ENCODE assay signal across 10 mouse cellular contexts in genomic region chr12:29049801-29050200, GRCm38 (mm10).
A peak's percentile ranks its signal among the peaks of the same experiment; 100 is the strongest.
DNase-seq lines count a peak whose midpoint lies in the region; ATAC-seq lines count a peak whose summit lies in the region.
"Had no signal": no experiment of that assay in that cellular context is flagged by ENCODE, and none has a peak within 500 bp of the region (broad histone marks: within the 10 kb centered on the region; RNA-seq: fewer than 3 reads in every experiment).

No protein-coding gene starts in this region.

- DNase-seq in forebrain, embryonic 14.5 days (ENCODE audit: low spot score), result no peak
- no peak for DNase-seq in neural tube, embryonic 11.5 days (ENCODE audit: low spot score)
- no peak for DNase-seq in neural tube, embryonic 10.5 days (ENCODE audit: extremely low spot score, low spot score)
- peak; percentile 30 for DNase-seq in limb, embryonic 11.5 days (ENCODE audit: low spot score)
- DNase-seq in gastrocnemius, postnatal 25 days, result no peak
- DNase-seq: right cerebral cortex, postnatal 25 days had no signal

- no peak overlapping the region for H3K4me2 ChIP-seq in forebrain, embryonic 14.5 days (ENCODE audit: low read length)
- H3K4me2 ChIP-seq in forebrain, embryonic 12.5 days, result no peak overlapping the region
- H3K4me2 ChIP-seq in neural tube, embryonic 11.5 days (ENCODE audit: low read depth), result no peak overlapping the region
- no peak overlapping the region for H3K4me2 ChIP-seq in limb, embryonic 11.5 days (ENCODE audit: low read depth, severe bottlenecking)
- H3K4me2 ChIP-seq: kidney, embryonic 15.5 days had no signal

- no peak overlapping the region for H3K4me3 ChIP-seq in forebrain, embryonic 14.5 days (ENCODE audit: low read depth, low read length)
- H3K4me3 ChIP-seq in forebrain, embryonic 12.5 days (replicated peaks), result no peak overlapping the region
- H3K4me3 ChIP-seq in neural tube, embryonic 11.5 days (ENCODE audit: low read depth, low read length), result no peak overlapping the region
- H3K4me3 ChIP-seq in limb, embryonic 11.5 days (ENCODE audit: low read depth, low read length), result no peak overlapping the region
- H3K4me3 ChIP-seq: kidney, embryonic 15.5 days had no signal

- H3K9ac ChIP-seq in forebrain, embryonic 14.5 days (ENCODE audit: low read length), result no peak overlapping the region
- H3K9ac ChIP-seq in forebrain, embryonic 12.5 days, result no peak overlapping the region
- H3K9ac ChIP-seq in neural tube, embryonic 11.5 days (ENCODE audit: low read length), result no peak overlapping the region
- H3K9ac ChIP-seq in limb, embryonic 11.5 days (ENCODE audit: low read length), result peak overlapping the region; percentile 22; the same call in 1 of the 2 replicates
- H3K9ac ChIP-seq: kidney, embryonic 15.5 days had no signal

- peaks cover 23% of the 10 kb centered on the region for H3K4me1 ChIP-seq in forebrain, embryonic 14.5 days (ENCODE audit: control insufficient read depth, insufficient read depth, low read length)
- peaks cover 38% of the 10 kb centered on the region for H3K4me1 ChIP-seq in forebrain, embryonic 12.5 days
- peaks cover 22% of the 10 kb centered on the region for H3K4me1 ChIP-seq in neural tube, embryonic 11.5 days (ENCODE audit: control insufficient read depth, insufficient read depth, low read length)
- peaks cover 22% of the 10 kb centered on the region for H3K4me1 ChIP-seq in limb, embryonic 11.5 days (ENCODE audit: control insufficient read depth, insufficient read depth, low read length)

- H3K36me3 ChIP-seq in forebrain, embryonic 14.5 days (ENCODE audit: control insufficient read depth, insufficient read depth, low read length), result no peaks in the 10 kb centered on the region
- H3K36me3 ChIP-seq in forebrain, embryonic 12.5 days (replicated peaks), result no peaks in the 10 kb centered on the region
- H3K36me3 ChIP-seq in neural tube, embryonic 11.5 days (ENCODE audit: control insufficient read depth, insufficient read depth, low read length), result no peaks in the 10 kb centered on the region
- H3K36me3 ChIP-seq in limb, embryonic 11.5 days (ENCODE audit: control insufficient read depth, insufficient read depth, low read length), result no peaks in the 10 kb centered on the region
- H3K36me3 ChIP-seq: G1E; kidney, embryonic 15.5 days had no signal

- H3K9me3 ChIP-seq in forebrain, embryonic 14.5 days (replicated peaks; ENCODE audit: control insufficient read depth, low read length), result no peaks in the 10 kb centered on the region
- no peaks in the 10 kb centered on the region for H3K9me3 ChIP-seq in forebrain, embryonic 12.5 days
- H3K9me3 ChIP-seq in neural tube, embryonic 11.5 days (ENCODE audit: control insufficient read depth, low read length), result no peaks in the 10 kb centered on the region
- no peaks in the 10 kb centered on the region for H3K9me3 ChIP-seq in limb, embryonic 11.5 days (ENCODE audit: control insufficient read depth, low read length)
- H3K9me3 ChIP-seq: kidney, embryonic 15.5 days had no signal

- H3K27me3 ChIP-seq in forebrain, embryonic 14.5 days (replicated peaks; ENCODE audit: control insufficient read depth, insufficient read depth, low read length), result no peaks in the 10 kb centered on the region
- peaks cover 2% of the 10 kb centered on the region for H3K27me3 ChIP-seq in forebrain, embryonic 12.5 days
- H3K27me3 ChIP-seq in neural tube, embryonic 11.5 days (ENCODE audit: control insufficient read depth, insufficient read depth, low read length), result 0 out of 2 replicates have a peak, but pooled peaks cover 2% of the 10 kb centered on the region
- no peaks in the 10 kb centered on the region for H3K27me3 ChIP-seq in limb, embryonic 11.5 days (ENCODE audit: control insufficient read depth, insufficient read depth, low read length)
- H3K27me3 ChIP-seq: kidney, embryonic 15.5 days had no signal

- ATAC-seq in forebrain, embryonic 14.5 days, result no peak
- ATAC-seq in forebrain, embryonic 12.5 days (ENCODE audit: low FRiP score), result no peak
- ATAC-seq in neural tube, embryonic 11.5 days (ENCODE audit: insufficient read depth, low FRiP score, low TSS enrichment), result no peak
- no peak for ATAC-seq in limb, embryonic 11.5 days (ENCODE audit: insufficient number of reproducible peaks, low FRiP score, low TSS enrichment, low read depth)
- no peak for ATAC-seq in erythroblast, adult 5-6 weeks (replicated peaks; ENCODE audit: low FRiP score, poor library complexity, severe bottlenecking)

- H3K27ac ChIP-seq in forebrain, embryonic 14.5 days (ENCODE audit: low read depth, low read length), result peak overlapping the region; percentile 82; the same call in 1 of the 2 replicates
- no peak overlapping the region for H3K27ac ChIP-seq in forebrain, embryonic 12.5 days
- peak overlapping the region; percentile 86 for H3K27ac ChIP-seq in neural tube, embryonic 11.5 days (ENCODE audit: low read depth, low read length)
- peak overlapping the region; percentile 42; the same call in 1 of the 2 replicates for H3K27ac ChIP-seq in limb, embryonic 11.5 days (replicated peaks; ENCODE audit: low read depth, low read length)
